Mouse (Mus musculus) CD4-positive helper T cell, adult 2 months (primary cell): Measurements from ENCODE around the gene Stk39.
A peak's percentile ranks its signal among the peaks of the same experiment; 100 is the strongest.

Source experiments
- DNase-seq: peaks from one replicate; pipeline ENCODE4 v3.0.0-alpha.2; 2012; ENCODE audit warnings: low read depth, missing footprints, low spot score

Gene Stk39

DNA sequence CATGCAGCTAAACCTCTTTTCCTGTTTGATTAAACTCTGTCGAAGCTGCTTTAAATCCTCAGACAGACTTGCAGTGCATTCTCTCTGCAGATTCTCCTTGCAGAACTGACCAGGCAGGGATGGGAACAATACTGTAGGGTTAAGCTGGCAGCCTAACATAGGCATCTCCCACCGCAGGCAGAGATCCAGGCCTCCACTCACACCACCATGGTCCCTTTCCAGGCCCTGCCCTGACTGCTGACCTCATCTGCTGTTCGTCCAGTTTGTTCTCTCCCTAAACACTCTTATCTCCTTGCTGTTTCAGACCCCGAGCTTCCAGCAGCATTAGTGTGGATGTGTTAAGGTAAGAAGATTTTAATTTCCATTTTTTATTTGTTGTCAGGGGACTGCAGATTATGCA, 182.1 kb downstream of the Stk39 start:
- no peak for DNase-seq

DNA sequence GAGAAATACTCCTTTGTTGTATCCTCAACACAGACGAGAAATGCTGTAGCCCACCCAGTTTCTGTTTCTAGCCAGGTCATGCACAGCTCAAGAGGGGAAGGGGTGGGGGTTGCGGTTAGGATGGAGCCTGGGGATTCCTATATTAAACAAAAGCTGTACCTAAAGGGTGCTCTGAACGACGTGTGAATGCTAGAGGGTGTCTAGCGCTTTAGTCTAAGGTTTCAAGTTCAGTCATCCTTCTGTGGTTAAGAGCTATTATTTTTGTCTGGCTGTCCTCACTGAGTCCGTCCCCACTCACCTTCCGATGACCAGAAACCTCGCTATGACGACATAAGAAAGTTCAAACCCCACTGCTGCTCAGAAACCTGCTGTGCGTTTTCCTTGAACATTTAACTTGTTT, 182.9 kb downstream of the Stk39 start:
- DNase-seq: peak; percentile 29

DNA sequence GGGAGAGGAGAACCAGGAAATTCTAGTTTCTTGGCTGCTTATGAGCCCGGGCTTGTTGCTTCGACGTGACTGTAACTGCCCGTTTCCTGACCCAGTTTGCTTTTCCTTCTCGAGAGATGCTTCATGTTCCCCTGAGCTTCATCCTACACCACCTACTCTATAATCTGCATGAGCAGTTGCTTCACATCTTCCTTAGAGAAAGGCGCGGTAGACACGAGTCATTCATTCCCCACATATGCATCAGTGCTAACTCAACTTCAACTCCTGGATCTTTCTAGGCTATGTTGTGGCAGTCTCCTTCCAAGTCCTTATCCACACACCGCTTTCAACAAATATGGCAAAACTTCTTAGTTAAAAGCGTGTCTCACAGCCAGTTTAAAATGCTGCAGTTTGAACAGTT, 184.0 kb downstream of the Stk39 start:
- no peak for DNase-seq

DNA sequence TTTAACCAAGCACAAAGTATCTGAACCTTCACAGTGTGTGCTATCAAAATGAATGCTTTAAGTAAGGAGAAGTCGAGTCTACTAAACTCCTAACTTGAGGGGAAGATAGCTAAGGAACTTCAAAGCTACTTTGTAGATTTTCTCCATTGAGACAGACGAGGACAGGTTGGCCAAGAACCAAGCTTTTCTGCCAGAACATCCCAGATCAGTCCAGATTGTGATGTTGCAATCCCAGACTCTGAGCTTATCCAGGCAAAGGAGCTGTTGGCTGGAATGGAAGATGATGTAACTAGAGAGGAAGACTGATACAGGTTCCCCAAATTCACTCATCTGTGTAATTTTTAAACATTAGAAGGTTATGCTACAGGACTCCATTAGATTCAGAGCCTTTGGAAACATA, 187.7 kb downstream of the Stk39 start:
- DNase-seq: no peak

DNA sequence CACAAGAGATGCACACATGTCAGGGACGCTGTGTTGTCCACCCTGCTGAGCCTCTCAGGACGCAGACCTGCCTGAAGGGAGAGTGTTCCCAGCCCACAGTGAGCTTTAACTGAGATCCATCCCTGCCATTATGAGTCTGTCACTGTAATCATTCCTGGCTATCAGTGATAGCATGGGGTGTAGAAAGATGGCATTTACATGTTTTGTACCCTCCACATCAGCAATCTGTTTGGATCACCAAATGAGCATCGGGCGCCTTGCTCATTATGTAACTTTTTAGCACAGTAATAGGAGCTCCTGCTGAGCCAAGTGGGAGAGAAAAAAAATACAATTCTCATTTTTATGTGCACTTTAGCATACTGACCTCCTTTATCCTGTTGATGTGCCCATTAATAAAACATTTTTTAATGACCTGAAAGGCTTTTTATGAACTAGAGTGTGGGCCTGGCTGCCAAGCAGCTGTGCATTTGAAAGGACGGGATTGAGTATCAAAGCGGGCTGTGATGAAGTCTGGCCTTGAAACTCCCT, 189.0 kb downstream of the Stk39 start:
- DNase-seq: no peak

DNA sequence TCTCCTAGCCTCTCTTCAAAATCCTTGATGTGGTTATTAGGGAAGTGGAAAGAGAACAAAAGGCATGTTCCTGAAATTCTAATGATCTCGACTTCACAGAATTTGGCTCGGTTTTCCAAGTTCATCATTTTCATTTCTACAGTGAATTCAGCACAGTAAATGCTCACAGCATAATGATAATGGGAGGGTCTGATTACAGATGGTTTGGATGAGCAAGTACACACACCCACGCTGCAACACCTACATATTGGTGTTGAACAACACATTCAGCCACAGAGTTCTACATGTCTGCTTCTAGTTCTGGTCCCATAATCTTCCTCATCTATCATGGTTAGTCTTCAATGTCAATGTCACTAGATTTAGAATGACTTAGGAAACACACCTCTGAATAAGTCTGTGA, 190.5 kb downstream of the Stk39 start:
- no peak for DNase-seq

DNA sequence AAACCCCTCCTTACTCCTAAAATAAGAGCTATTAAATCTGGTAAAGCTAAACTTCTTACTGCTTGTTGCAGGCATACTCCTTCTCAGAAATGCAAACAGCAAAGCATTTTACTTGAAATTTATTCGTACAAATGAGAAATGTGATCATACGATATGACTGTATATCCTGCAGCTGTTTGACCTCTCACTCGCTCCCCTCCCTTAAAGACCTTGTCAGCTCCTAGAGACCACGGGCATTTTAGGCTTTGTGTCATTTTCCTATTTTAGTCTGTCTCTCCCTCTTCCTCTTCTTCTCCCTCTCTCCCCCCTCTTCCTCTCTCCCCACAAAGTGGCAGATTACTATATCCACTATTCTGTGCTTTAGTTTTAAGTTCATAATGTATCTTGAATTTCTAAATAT, 200.8 kb downstream of the Stk39 start:
- DNase-seq: no peak

DNA sequence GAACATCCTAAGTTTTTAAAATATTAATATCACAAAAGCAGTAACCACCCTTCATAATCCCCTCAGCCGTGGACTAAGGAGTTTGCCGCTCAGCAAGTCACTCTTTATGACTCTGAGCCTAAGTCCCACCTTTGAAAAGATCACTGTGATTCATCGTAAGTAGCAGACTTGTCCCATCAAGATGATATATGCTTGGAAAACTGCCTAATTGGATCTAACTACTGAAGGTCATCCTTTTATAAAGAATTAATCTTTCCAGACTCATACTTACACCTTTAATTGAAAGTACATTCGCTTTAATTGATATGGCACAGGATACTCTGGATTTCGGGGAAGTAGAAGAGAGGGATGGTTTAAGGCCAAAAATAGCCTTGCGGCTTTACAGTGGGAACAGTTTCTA, 201.2 kb downstream of the Stk39 start:
- DNase-seq: no peak

DNA sequence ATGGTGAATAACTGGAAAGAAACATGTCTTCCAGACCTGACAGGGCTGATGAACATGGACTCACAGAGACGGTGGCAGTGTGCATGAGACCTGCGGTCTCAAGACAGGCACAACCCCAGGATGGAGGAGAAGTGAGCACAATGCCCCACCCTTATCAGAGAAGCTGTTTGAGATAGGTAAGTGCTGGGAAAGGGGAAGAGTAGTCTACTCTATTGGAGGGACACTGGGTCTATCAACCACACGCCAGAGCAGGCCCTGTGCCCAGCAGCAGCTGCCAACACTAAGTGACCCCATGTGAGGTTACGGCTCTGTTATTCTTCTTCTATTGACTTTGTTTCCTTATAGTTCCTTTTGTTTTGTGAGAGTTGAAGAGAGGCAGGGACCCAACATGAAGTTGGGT, 202.4 kb downstream of the Stk39 start:
- DNase-seq: no peak

DNA sequence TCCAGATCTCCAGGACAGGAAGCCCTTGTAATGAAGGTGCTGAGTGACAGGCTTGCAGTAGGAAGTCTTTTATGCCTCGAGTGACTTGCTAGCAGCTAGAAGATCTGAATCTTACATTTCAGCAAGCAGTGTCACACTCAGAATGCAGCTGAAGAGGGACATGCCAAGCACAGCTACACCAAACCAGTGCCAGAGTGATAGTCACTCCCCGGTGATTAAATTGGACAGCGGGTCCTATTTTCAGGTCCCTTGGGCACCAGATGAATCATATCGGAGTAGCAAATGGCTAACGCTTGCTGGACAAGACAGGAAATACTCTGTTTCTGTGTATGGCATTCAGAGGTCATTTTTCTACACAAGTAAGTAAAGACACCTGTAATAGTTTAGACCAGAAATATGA, 207.2 kb downstream of the Stk39 start:
- DNase-seq: no peak

DNA sequence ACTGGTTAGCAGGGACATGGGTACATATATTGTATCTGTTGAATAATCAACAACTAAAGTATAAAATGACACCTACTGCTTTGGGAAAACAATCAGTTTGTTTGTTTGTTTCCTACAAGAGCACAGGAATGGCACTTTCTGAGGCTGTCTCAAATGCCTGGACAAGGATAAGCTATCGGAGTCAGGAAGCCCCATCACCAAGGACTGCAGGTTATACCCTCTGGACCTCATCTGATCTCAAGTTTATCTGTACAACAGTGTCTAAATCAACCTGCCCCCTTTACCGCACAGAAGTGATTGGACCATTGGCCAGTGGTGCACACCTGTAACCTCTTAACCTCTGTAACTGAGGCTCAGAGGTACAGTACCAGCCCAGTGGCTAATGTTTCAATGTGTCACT, 211.2 kb downstream of the Stk39 start:
- DNase-seq: no peak

DNA sequence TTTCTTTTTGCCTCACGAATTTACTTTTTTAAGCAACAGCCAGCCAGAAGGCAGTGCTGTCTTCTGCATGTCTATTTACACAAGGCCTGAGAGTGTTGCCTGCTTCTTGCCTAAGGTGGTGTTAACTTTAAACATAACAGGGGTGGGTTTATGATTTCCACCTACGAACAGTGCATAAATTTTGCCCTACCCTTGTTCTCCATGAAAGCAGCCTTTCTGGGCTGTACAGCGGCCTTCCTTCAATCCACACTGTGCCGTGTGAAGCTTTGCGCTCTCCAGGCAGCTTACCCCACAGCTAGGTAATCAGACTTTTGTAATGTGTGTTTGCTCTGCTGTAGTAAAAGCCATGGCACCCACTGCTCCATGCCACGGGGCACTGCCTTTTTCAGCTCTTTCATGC, 214.5 kb downstream of the Stk39 start:
- no peak for DNase-seq

DNA sequence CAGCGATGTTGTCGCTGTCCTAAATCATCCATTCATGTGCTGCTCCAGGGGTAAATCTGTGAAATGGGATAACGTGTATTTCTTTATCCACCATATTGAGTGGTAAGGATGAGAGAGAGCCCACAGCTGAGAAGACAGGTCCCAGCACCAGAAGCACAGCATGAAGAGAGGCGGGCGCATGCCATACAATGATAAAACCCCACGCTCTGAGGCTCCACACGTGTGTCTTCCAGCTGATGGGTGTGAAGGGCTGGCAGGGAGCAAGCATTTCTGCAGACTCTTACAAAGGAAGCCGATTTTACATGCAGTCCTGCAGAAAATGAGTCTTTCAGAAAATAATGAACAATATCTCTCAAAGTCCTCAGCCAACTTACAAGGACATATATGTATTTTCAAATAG, 215.6 kb downstream of the Stk39 start:
- no peak for DNase-seq

DNA sequence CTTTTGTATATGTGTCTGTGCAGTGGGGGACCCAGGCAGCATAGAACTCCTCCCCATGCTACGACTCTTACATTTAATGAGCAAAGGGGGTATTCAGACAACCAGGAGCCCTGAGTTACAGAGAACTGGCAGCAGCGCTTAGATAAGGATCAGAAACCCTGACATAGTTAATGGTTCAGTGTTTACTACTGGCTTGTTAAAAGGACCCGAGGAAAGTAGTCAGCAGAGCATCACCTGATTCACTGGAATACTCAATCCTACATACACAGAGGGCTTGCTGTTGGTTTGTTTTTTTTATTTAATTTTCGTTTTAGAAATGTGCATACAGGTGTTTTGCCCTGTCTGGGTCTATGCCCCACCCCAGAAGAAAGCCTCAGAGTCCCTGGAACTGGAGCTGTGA, 217.3 kb downstream of the Stk39 start:
- DNase-seq: no peak

DNA sequence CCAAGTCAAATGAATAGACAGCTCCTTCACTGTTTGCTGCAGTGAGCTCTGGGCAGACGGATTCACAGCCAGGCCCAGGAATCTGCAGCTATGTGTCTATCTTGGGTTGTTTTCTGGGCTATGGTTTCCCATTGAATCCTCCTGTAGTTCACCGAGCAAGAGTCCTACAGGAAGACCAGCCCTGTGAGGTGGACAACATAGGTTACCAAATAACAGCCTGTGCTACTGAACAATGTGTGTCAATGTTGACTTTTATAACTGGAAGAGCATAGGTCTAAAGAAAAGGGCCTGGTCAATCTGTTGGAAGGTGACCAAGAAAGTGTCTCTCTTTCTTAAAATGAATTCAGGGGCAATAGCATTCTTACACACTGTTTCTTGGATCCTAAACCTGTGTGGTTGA, 218.8 kb downstream of the Stk39 start:
- no peak for DNase-seq

DNA sequence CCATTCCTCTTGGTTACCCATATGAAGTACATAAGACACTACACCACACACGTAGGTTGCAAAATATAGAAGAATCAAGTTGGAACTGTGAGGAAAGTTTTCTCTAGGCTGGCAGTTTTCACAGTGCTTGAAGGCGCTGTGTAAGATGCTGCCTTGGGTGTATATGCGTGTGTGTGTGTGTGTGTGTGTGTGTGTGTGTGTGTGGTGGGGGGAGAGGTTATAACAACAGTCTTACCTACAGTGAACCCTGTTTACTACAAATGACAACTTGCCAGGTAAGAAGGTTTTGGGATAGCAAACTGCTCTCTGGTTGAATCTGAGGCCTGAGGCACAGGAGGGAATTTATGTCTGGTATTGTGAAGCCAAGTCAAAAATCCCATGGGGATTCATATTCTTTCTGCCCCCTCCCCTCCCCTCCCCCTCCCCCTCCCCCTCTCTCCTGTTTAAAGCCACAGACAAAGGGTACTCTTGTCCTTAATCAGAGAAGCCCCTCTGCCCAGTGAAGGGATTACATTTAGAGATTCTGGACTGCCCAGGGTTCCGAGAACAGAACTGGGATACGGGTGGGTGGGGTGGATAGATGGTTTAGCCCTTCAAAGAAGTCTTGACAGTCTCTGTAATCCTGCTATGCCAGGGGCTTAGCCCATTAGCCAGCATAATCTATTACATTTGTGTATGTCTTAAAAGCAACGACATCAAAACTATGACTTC, 219.9 kb downstream of the Stk39 start:
- no peak for DNase-seq

DNA sequence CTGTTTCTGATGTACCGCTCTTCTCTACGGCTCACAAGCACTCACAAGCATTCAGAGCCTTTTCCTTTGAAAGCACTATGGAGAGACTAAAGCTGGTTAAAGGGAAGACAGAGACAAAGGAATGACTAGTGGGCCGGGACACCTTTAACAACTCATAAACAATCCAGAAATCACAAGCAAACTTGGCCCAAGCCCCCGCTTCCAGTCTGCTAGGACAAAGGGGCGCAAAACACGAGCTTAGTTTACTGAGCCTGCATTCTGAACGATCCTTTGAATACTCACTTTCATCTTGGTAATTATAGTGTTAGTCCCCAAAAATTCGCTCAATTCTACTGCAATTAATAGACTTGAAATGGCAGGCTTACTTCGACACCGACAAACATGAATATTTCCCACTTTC, 221.2 kb downstream of the Stk39 start:
- DNase-seq: no peak

DNA sequence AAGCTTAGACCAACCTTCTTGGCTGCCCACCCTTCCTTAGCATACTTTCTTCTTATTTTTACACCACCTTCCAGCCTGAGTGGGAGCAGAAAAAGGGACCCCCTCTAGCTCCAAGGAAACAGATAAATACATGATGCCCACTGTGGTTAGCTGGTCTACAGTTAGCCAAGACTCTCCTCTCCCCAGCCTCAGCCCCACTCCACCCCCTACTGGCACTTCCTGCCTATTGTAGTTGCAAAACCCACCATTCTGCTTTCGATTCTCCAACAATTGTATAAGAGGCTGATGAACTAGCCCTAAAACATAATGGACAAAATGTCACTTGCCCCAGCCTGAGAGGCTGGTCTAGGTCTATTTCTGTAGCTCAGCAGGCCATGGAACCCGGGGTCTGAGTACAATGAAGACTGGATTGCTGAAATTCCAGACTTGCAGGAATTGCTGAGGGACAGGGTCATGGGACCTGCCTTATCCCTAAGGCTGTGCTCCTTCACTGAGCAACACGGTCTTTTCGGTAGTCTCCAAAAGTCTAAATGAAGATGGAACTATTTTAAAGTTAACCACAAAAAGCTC, 222.1 kb downstream of the Stk39 start:
- no peak for DNase-seq

DNA sequence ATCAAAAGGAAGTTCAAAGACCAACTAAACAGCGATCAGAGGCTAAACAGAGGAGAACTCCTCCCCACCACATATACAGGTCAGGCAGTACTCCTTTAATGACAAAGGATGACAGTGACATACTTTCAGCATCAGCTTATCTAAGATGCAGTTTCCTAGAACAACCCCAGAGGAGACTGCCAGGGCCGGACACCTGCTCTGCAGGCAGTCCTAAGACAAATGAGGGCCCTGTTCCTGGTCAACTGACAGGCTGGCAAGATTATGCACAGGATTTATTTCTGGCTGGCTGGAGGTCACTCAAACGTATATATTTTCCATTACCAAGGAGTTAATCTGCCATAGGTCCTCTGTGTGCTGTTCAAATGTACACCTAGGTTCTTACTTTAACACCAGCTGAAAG, 225.8 kb downstream of the Stk39 start:
- DNase-seq: no peak

DNA sequence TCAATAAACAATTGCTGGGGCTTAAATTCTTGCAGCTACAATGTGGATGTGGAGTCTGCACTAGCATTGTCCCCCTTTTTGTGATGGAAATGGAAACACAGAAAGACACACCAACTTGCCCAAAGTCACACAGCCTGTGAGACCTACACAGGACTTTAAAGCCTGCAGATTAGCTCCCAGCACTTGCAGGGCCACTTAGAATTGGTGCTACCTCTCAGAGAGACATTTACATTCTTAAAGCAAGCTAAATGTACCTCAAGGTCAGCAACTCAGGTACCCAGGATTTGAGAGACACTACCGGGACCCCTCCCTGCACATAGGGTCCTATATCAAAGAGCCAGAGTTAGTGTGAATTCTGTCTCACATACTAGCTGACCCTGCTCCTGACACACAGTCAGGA, 227.5 kb downstream of the Stk39 start:
- no peak for DNase-seq

DNA sequence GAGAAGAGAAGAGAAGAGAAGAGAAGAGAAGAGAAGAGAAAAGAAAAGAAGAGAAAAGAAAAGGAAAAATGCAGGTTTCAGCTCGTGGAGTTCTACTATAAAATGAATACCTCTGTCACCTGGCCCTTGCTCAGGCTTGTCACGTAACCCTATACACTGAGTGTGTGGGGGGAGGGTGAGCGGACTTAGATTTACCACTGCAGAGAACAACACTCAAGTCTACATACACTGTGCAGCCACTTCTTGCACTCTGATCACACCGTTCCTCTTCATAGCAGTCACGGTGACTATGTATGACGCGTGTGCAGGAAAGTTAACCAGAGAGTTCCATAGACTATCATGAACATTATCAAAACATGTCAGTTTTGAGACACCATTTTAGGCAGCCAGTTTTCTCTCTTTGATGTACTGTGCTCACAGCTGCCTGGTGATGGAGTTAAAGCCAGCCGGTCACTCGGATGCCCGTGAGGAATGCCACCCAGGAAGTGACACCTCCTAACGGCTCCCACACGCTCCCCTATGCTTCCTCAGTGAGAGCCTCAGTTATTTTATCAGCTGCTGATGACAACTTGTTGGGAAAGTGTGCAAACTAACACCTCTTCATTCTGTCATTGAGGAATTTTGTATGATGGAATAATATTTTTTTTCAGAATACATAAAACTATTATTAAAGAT, 228.1 kb downstream of the Stk39 start:
- no peak for DNase-seq

DNA sequence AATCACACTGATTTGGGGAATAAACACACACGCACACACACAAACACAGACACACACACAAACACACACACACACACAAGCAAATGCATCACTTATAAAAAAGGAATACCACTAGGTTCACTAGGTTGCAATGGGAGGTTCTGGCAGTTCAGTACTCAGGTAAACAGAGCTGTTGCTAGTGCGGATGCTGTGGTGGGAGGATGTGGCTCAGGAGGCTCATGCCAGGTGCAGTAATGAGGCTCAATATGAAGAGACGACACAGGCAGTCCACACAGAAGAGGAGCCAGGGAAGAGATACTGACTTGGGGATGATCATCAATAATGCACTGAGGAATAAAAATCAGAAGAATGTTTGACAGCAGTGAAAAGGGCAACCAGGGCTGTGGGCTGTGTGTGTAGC, 228.8 kb downstream of the Stk39 start:
- no peak for DNase-seq

DNA sequence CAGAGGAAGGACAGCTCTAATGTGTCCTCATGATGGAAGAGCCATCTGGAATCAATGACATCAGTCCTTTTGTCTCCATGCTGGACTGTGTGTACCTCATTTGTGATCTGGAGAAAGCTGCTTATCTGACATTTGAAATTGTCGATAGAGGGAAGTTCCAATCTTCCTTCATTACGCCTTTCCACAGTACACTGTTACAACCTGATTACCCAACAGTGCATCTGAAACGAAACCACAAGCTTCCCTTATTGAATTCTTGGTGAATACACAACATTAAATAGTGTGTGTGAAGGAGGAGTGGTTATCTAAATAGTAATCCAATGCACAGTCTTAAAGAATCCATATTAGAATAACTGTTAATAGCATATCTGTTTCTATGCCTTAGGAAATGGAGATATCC, 230.0 kb downstream of the Stk39 start:
- no peak for DNase-seq
